Mouse (Mus musculus) cerebellum, adult 2 months (tissue): ENCODE results near the gene Dhx58.
A peak's percentile ranks its signal among the peaks of the same experiment; 100 is the strongest.

Experiments used
- CTCF ChIP-seq: fragments of 200-500 bp; IDR thresholded peaks from 2 replicates; pipeline ENCODE4 v1.5.1; 2011; ENCODE audit warnings: low read depth, mild to moderate bottlenecking, control low read depth, low read length, moderate library complexity, borderline replicate concordance; ENCODE audit not compliant: insufficient read depth
- POLR2A ChIP-seq: fragments of 200-500 bp; IDR thresholded peaks from 2 replicates; pipeline ENCODE4 v1.6.1; 2011; ENCODE audit warnings: low read length, control low read depth, borderline replicate concordance; ENCODE audit not compliant: insufficient read depth

- no peak for TF ChIP-seq CTCF
- TF ChIP-seq POLR2A, result peak; percentile 85
These were observed 7.9 kb upstream of the Dhx58 start, which contains the start of gene Kat2a for GRCm38 (mm10) chr11:100711783-100712615.
